Mouse (Mus musculus) central nervous system, embryonic 11.5 days (tissue): ENCODE measurements around the gene Ptgfrn. TPM values are rescaled to one million over a fixed set of nuclear protein-coding genes. Genes with fewer than 3 reads are reported as not detected.

Source experiments
- polyA plus RNA-seq: library from polyadenylated mRNA; depleted of rRNA; stranded (reverse); fragments of >200 nt; gene quantifications from 2 replicates; pipeline ENCODE4 v1.2.3, GENCODE M21; 2012; rRNA removed

Gene Ptgfrn
- 16.4 and 22.7 TPM in 2 replicates for polyA plus RNA-seq

DNA sequence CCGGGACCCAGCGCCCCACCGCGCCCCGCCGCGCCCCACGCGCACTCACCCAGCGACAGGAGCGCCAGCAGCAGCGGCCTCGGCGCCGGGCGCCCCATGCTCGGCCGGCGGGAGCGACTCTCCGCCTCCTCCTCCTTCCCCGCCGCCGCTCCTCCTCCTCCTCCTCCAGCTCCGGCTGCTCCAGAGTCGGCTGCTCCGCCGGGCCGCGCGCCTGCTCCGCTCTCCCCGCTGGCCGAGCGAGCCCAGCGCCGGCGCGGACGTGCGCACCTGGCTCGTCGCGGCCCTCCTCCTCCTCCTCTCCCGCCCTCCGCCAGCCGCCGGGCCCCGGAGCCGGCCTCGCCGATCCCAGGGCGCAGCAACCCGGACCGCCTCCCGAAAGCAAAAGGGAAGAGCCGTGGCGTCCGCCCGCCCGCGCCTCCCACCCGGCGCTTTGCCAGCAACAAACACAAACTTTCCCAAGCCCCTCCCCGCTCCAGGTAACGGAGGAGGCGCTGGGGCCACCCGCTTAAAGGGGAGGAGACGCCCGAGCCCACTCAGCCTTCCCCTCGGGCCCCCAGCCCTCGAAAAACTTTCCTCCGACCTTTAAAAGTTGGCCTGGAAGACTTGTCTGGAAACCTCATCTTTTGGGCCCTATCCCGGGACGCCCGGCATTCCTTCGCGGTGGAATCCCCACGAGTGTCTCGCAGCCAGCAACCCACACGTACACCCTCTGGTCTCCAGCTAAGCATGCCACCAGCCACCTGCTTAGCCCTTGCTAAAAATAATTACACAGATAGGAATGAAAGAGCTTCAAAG, at the start of gene Ptgfrn:
Ptgfrn (minus strand) TSS at position 236 of the 795 bp plus-strand sequence.

DNA sequence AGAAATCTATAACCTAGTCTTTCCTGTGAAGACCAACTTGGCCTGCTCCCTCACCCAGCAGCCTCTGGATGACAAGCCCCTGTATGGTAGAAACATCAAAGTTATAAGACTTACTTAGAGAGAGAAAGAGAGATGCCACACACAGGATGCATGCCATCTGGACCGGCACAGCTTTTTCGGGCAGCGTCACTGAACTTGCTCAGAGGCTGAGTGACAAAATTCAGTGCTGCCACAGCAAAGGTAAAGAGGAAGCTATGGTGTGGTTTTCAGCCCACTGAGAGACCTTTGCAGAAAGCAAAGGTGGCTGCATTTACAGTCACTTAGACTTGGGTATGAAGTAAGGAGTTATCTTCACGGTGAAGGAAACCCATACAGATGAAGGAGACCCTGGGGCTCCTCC, 80.7 kb downstream of the Ptgfrn start, which contains the start of gene Cd101:
Cd101 (minus strand) TSS at position 218 of the 400 bp plus-strand sequence.

Other genes starting within 250 kb of the Ptgfrn start
- gene Trim45, start 188.1 kb downstream of the Ptgfrn start, polyA plus RNA-seq, result 9.5 and 12.0 TPM in 2 replicates
- 18.2 and 21.0 TPM in 2 replicates for gene Ttf2, start 140.6 kb downstream of the Ptgfrn start, polyA plus RNA-seq
- 0.10 and 0.13 TPM in 2 replicates for gene Cd101, start 80.7 kb downstream of the Ptgfrn start, polyA plus RNA-seq
- 0.07 and 0.14 TPM in 2 replicates for gene Cd2, start 177.7 kb upstream of the Ptgfrn start, polyA plus RNA-seq